In the genomic region with DNA sequence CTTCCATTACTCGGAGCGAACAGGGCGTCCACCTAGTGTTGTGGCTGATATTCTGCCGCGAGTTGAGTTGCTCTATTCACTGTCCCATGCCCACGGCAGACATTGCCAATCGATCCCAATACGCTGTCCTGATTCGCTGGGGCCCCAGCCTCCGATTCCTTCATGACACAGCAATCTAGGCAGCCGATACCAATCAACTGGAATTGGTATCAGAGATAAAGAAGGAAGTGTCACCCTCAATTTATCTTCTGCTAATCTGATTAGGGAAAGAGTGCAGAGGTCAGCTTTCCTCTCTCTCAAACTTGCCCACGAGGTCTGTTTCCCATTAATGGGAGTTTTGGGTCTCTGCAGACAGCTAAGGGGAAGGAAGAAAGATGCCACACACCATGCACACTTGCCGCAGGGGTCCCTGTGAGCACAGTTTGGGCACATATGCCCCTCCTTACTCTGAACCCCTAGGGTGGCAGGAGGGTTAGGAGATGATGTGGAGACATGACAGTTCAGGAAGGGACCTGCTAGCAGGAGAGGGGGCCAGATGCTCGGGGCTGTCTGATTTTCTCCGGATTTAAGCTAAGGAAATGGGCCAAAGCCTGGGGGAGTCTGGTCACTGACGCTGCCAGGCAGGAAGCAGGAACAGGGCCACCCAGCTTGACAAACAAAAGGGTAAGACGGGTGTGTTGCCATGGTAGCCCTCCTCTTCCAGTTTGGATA, we compare ENCODE assay signal across 14 mouse cellular contexts.
A peak's percentile ranks its signal among the peaks of the same experiment; 100 is the strongest.
DNase-seq lines count a peak whose midpoint lies in the region; ATAC-seq and TF ChIP-seq lines count a peak whose summit lies in the region.
"Had no signal": no experiment of that assay in that cellular context is flagged by ENCODE, and none has a peak within 500 bp of the region (broad histone marks: within the 10 kb centered on the region; RNA-seq: fewer than 3 reads in every experiment).

No protein-coding gene starts in this region.

- H3K9me3 ChIP-seq in forebrain, embryonic 10.5 days = no peaks in the 10 kb centered on the region
- no peaks in the 10 kb centered on the region for H3K9me3 ChIP-seq in forebrain, embryonic 15.5 days
- H3K9me3 ChIP-seq in midbrain, embryonic 11.5 days (ENCODE audit: control insufficient read depth, low read length) = no peaks in the 10 kb centered on the region
- H3K9me3 ChIP-seq in midbrain, embryonic 15.5 days = no peaks in the 10 kb centered on the region
- no peaks in the 10 kb centered on the region for H3K9me3 ChIP-seq in hindbrain, postnatal 0 days (ENCODE audit: low read length)
- H3K9me3 ChIP-seq: heart, embryonic 15.5 days; limb, embryonic 15.5 days; lung, embryonic 15.5 days had no signal

- H3K4me1 ChIP-seq in forebrain, embryonic 10.5 days = peaks cover 39% of the 10 kb centered on the region
- no peaks in the 10 kb centered on the region for H3K4me1 ChIP-seq in forebrain, embryonic 15.5 days
- H3K4me1 ChIP-seq in midbrain, embryonic 11.5 days (ENCODE audit: control insufficient read depth, insufficient read depth, low read length) = peaks cover 16% of the 10 kb centered on the region
- H3K4me1 ChIP-seq in midbrain, embryonic 15.5 days = no peaks in the 10 kb centered on the region
- no peaks in the 10 kb centered on the region for H3K4me1 ChIP-seq in hindbrain, postnatal 0 days (ENCODE audit: insufficient read depth, low read length)
- H3K4me1 ChIP-seq: heart, embryonic 15.5 days had no signal

- H3K27me3 ChIP-seq in forebrain, embryonic 10.5 days (ENCODE audit: poor library complexity, severe bottlenecking) = peaks cover 5% of the 10 kb centered on the region; the same call in 1 of the 2 replicates
- H3K27me3 ChIP-seq in forebrain, embryonic 15.5 days = no peaks in the 10 kb centered on the region
- H3K27me3 ChIP-seq in midbrain, embryonic 11.5 days (ENCODE audit: control insufficient read depth, insufficient read depth, low read length) = no peaks in the 10 kb centered on the region
- H3K27me3 ChIP-seq in midbrain, embryonic 15.5 days (replicated peaks) = no peaks in the 10 kb centered on the region
- H3K27me3 ChIP-seq in hindbrain, postnatal 0 days (ENCODE audit: insufficient read depth, low read length) = no peaks in the 10 kb centered on the region
- H3K27me3 ChIP-seq: heart, embryonic 15.5 days; limb, embryonic 15.5 days; lung, embryonic 15.5 days had no signal

- no peak overlapping the region for H3K9ac ChIP-seq in forebrain, embryonic 15.5 days (replicated peaks)
- H3K9ac ChIP-seq in midbrain, embryonic 11.5 days (ENCODE audit: low read length) = 0 out of 2 replicates have a peak overlapping the region, but pooled peaks have one; percentile 13
- H3K9ac ChIP-seq in midbrain, embryonic 15.5 days = no peak overlapping the region
- no peak overlapping the region for H3K9ac ChIP-seq in hindbrain, postnatal 0 days (replicated peaks; ENCODE audit: low read length)
- H3K9ac ChIP-seq: heart, embryonic 15.5 days; limb, embryonic 15.5 days; lung, embryonic 15.5 days had no signal

- DNase-seq in forebrain, embryonic 10.5 days (ENCODE audit: extremely low spot score, low spot score) = peak; percentile 40
- peak; percentile 92 for DNase-seq in midbrain, embryonic 11.5 days (ENCODE audit: low spot score, missing footprints)
- DNase-seq in hindbrain, postnatal 0 days (ENCODE audit: low spot score) = peak; percentile 75
- DNase-seq in retina, postnatal 1 day = peak; percentile 81
- no peak for DNase-seq in frontal cortex, adult 2 months (ENCODE audit: extremely low spot score in 1 of 2, low spot score in 1 of 2)
- DNase-seq in c-Kit-positive CD71-positive TER-119-positive erythroid progenitor cells, embryonic 14.5 days (ENCODE audit: low spot score) = no peak
- DNase-seq: gastrocnemius, postnatal 36 days; kidney, postnatal 14 days; thymus, postnatal 4 days had no signal

- peak overlapping the region; percentile 4; the same call in 1 of the 2 replicates for H3K4me3 ChIP-seq in forebrain, embryonic 10.5 days
- H3K4me3 ChIP-seq in forebrain, embryonic 15.5 days = no peak overlapping the region
- H3K4me3 ChIP-seq in midbrain, embryonic 11.5 days (ENCODE audit: low read depth, low read length) = no peak overlapping the region
- no peak overlapping the region for H3K4me3 ChIP-seq in midbrain, embryonic 15.5 days
- no peak overlapping the region for H3K4me3 ChIP-seq in hindbrain, postnatal 0 days (ENCODE audit: low read length)
- H3K4me3 ChIP-seq: heart, embryonic 15.5 days; limb, embryonic 15.5 days; lung, embryonic 15.5 days had no signal

- ATAC-seq in forebrain, embryonic 15.5 days (replicated peaks) = no peak
- peak; percentile 47 for ATAC-seq in midbrain, embryonic 11.5 days (ENCODE audit: low FRiP score)
- no peak for ATAC-seq in midbrain, embryonic 15.5 days (replicated peaks)
- peak; percentile 71 for ATAC-seq in hindbrain, postnatal 0 days

- no peak overlapping the region for H3K4me2 ChIP-seq in forebrain, embryonic 15.5 days (replicated peaks)
- no peak overlapping the region for H3K4me2 ChIP-seq in midbrain, embryonic 11.5 days
- no peak overlapping the region for H3K4me2 ChIP-seq in midbrain, embryonic 15.5 days
- H3K4me2 ChIP-seq in hindbrain, postnatal 0 days (ENCODE audit: low read depth, low read length) = no peak overlapping the region
- H3K4me2 ChIP-seq: heart, embryonic 15.5 days; limb, embryonic 15.5 days; lung, embryonic 15.5 days had no signal

- WGBS in forebrain, embryonic 10.5 days = 35% methylated on average over 17 of the region's 17 CpGs
- WGBS in forebrain, embryonic 15.5 days = 56% methylated on average over 17 of the region's 17 CpGs
- 28% methylated on average over 17 of the region's 17 CpGs for WGBS in midbrain, embryonic 11.5 days
- WGBS in midbrain, embryonic 15.5 days = 37% methylated on average over 17 of the region's 17 CpGs
- WGBS in hindbrain, postnatal 0 days = 45% methylated on average over 17 of the region's 17 CpGs

- no peak for TF ChIP-seq CTCF in hindbrain, postnatal 0 days (IDR thresholded peaks at IDR 0.05; ENCODE audit: low read depth)

- peak overlapping the region; percentile 68 for H3K27ac ChIP-seq in forebrain, embryonic 10.5 days
- no peak overlapping the region for H3K27ac ChIP-seq in forebrain, embryonic 15.5 days (replicated peaks)
- no peak overlapping the region for H3K27ac ChIP-seq in midbrain, embryonic 11.5 days (ENCODE audit: low read depth, low read length)
- H3K27ac ChIP-seq in midbrain, embryonic 15.5 days = no peak overlapping the region
- H3K27ac ChIP-seq in hindbrain, postnatal 0 days = peak overlapping the region; percentile 48; the same call in 1 of the 2 replicates
- H3K27ac ChIP-seq: heart, embryonic 15.5 days; limb, embryonic 15.5 days; lung, embryonic 15.5 days had no signal

- H3K36me3 ChIP-seq in forebrain, embryonic 10.5 days (replicated peaks) = no peaks in the 10 kb centered on the region
- no peaks in the 10 kb centered on the region for H3K36me3 ChIP-seq in forebrain, embryonic 15.5 days
- H3K36me3 ChIP-seq in midbrain, embryonic 11.5 days (ENCODE audit: control insufficient read depth, insufficient read depth, low read length) = no peaks in the 10 kb centered on the region
- no peaks in the 10 kb centered on the region for H3K36me3 ChIP-seq in midbrain, embryonic 15.5 days (replicated peaks)
- no peaks in the 10 kb centered on the region for H3K36me3 ChIP-seq in hindbrain, postnatal 0 days (ENCODE audit: insufficient read depth, low read length)
- H3K36me3 ChIP-seq: heart, embryonic 15.5 days; limb, embryonic 15.5 days; lung, embryonic 15.5 days had no signal

Comparison
In these comparisons a context has a peak if more than half of its experiments do, and no peak if none do; other contexts are left out.
1. H3K27ac ChIP-seq: peak in forebrain, embryonic 10.5 days (single experiment) and hindbrain, postnatal 0 days (single experiment); none in forebrain, embryonic 15.5 days (single experiment), midbrain, embryonic 11.5 days (single experiment) and midbrain, embryonic 15.5 days (single experiment).
2. ATAC-seq: peak in midbrain, embryonic 11.5 days (single experiment) and hindbrain, postnatal 0 days (single experiment); none in forebrain, embryonic 15.5 days (single experiment) and midbrain, embryonic 15.5 days (single experiment).
3. DNase-seq: peak in forebrain, embryonic 10.5 days (single experiment), midbrain, embryonic 11.5 days (single experiment), hindbrain, postnatal 0 days (single experiment) and retina, postnatal 1 day (single experiment); none in frontal cortex, adult 2 months (0 of 2) and c-Kit-positive CD71-positive TER-119-positive erythroid progenitor cells, embryonic 14.5 days (single experiment).